Mouse (Mus musculus) thymus, postnatal 25 days (tissue): Measurements from ENCODE around the gene Zfp969.
"Not testable (repeated sequence)": the region's sequence is repeated elsewhere in the genome, so short reads cannot be mapped to it uniquely, and the experiment has no call there.

ENCODE experiments used
- DNase-seq: peaks from one replicate; pipeline ENCODE4 v3.0.0; 2022

The Zfp969 gene

GRCm38 (mm10) chr2:175703546-175703945 is at the start of gene Zfp969:
Zfp969 (minus strand) TSS chr2:175703646.
- DNase-seq: not testable (repeated sequence)

DNA sequence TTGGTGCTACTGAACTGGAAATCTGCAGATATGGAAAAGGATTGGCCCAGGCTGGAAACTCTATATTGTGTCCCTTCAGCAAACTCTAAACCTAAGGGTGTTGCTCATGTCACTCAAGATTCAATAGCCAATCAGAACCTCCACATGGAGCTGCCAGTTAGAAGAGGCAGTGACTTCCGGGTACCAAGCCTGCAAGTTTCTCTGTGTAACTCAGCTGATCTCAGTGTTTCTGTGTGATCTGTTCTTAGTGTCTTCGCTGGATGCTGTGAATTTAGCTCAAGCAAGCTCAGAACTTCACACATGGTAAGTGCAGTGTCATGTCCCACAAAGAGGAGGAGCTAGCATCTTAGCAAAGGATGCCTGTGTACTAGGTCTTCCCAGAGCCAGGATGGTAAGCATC is 37.8 kb upstream of the Zfp969 start, which contains the start of gene Gm2007:
Gene Gm2007, plus strand, starts transcription at position 301 of the 400 bp plus-strand sequence.
- not testable (repeated sequence) for DNase-seq

GRCm38 (mm10) chr2:175643678-175644077 is 59.8 kb downstream of the Zfp969 start, which contains the start of gene Gm11007:
Gm11007 (plus strand) TSS chr2:175643978.
- not testable (repeated sequence) for DNase-seq
